Mouse (Mus musculus) cerebellum, postnatal 14 days (tissue): ENCODE measurements around the gene Wfdc5.
"Not testable (repeated sequence)": the region's sequence is repeated elsewhere in the genome, so short reads cannot be mapped to it uniquely, and the experiment has no call there.

Experiments used
- DNase-seq, 2 experiments: peaks; one replicate each; pipeline ENCODE4 v3.0.0; 2021; ENCODE audit warnings: mixed read lengths in 2 of 2

Gene Wfdc5

DNA sequence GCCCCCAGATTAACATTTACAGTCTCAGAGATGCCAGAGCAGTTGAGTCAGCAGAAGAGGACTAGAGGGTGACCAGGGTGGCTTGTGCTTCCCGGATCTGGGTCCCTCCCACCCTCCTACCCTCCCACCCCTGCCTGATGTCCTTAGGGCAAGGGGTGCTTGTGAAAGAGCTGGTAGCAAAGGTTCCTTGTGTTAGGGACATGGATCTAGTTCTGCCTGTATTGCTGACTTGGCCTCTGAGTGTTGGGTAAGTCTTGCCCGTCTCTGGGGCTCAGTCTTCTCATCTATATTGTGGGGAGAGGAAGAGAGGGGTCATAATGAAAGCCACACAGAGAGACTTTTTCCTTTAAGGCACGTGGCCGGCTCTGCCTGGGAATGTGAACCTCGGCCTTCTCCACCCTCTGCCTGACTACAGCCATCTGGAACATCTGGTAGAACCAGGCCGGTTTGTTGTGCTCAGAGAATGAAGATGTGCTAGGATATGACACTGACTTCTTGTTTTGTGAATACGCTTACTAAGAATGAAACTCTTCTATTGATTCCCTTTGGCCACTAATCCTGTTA, at the start of gene Wfdc5:
Wfdc5 (minus strand) TSS at position 51 of the 564 bp plus-strand sequence.
- no peak for DNase-seq

DNA sequence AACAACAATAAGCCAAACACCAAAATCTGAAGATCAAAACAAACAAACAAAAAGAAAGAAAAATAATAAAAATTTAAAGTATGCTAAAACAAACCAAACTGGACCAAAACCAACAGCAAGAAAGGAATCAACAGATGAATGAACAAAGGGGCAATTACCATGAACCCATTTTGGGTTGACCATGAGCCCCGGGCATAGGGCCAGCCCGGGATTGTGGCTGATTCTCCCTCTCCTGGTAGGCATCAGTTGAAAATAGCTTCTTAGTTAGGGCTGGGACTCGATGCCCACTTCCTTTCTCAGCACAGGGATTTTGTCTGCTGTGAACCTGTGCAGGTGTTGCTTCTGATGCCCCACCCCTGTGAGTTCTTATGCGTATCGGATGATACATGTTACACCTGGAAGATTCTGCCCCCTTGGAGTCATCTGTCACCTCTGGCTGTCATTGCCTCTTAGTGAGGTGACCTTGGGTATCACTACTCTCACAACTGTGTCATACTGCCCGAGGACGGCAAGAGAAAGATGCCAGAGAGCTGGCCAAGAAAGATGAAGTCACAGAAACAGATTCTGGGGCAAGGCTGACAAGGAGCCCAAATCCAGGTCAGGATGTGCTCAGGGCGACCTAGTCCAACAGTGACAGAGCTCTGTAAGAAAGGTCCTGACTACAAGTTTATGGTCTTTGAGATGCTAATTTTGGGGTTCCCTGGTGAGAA, 46.0 kb upstream of the Wfdc5 start:
- no peak for DNase-seq

DNA sequence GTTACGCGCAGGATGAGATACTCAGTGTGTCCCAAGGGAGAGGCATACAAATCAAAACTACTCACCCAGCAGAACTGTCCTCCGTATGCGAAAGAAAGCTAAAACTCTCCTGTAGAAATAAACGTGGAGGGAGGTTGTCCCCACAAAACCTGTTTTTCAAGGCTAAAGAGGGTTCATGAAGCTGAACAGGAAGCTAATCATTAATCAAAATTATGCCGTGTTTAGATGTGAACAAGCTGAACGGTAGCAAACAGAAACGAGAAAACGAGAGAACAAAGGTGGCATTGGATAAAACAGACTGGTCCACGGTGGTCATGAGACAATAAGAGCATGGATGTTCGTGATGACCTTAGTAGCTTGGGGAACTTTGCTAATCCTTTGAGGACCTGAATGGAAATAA, 39.0 kb upstream of the Wfdc5 start, which contains the start of gene Wfdc15b:
Wfdc15b (minus strand) TSS at position 139 of the 400 bp plus-strand sequence.
- no peak for DNase-seq

DNA sequence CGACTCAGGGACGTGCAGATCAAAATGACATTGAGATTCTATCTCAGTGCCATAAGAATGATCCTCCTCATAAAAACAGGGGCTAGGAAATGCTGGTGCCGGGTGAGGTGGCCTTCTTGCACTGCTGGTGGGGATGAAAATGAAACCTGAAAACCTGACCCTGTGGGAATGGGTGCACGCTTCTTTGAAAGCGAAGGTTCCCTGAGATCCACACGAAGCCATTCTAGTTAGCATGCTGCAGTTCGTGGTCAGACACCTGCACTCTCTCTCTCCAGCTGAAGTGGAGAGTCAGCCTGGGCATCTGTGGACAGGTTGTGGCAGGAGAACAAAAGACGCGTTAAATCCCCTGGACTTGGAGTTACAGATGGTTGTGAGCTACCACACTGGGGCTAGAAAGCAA, 36.8 kb upstream of the Wfdc5 start:
- DNase-seq = no peak

DNA sequence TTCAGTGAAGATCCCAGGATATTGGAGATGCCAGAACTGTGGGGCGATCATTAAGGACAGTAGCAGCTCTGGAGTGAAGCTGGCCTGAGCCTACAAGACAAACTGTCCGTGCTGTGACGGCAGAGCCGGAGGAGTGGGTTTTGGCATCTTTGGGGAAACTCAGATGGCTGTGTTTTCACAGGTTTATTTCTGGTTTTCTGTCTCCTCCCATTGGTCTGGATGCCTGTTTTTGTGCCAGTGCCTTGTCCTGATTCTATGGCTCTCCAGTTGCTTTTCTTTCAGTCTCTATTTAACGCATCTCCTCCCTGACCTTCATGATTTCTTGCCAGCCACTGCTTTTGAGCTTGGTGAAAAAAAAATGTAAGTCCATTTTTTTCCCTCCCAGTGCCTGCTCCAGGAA, 30.2 kb upstream of the Wfdc5 start:
- DNase-seq = no peak

DNA sequence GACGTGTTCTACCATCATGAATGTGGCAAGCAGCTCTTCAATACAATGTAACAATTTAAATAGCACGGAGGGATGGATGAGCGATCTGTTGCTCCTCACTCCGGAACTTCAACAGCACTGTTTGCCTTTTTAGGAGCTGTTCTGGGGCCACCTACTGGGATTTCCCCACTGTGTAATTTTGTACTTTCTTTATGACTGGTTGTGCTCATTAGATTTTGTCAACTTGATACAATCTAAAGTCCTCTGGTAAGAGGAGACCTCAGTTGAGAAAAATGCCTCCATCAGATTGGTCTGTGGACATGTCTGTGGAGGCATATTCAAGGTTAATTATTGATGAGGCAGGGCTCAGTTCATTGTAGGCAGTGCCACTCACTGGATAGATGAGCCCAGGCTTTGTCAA, 28.4 kb upstream of the Wfdc5 start:
- DNase-seq = no peak

DNA sequence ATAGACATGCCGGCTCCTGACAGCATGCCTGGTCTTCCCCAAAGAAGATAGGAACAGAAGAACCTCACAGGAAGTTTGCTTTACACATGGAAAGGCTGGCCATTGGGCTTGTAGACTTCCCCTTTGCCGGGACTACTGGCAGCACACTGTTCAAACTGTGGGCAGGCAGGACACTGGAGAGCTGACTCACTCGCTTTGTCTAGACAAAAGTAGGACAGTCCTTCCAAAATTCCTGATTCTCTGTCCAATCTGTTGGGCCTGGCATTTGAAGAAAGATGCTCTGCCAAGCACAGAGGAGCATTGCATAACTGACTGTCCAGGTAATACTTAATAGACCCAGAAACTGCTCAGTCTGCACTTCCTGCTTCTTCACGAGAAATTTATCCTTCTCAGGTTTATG, 24.1 kb upstream of the Wfdc5 start:
- peak; percentile 40 to 73 for DNase-seq

DNA sequence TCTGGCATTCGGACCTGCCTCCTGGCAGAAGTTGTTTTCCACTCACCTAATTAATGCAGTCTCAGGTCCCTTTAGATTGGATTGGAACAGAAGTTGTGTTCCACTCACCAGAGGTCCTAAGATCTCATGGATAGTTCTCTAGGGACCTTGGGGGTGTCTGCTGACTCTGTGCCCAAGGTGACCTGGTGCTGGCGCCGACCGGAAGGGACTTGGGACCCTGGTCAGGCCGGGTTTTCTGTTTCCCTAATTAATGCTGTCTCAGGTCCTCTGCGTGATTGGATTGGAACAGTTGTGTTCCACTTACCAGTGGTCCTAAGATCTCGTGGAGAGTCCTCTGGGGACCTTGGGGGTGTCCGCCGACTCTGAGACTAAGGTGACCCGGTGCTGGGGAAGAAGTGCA, 23.5 kb upstream of the Wfdc5 start:
- DNase-seq = not testable (repeated sequence)

DNA sequence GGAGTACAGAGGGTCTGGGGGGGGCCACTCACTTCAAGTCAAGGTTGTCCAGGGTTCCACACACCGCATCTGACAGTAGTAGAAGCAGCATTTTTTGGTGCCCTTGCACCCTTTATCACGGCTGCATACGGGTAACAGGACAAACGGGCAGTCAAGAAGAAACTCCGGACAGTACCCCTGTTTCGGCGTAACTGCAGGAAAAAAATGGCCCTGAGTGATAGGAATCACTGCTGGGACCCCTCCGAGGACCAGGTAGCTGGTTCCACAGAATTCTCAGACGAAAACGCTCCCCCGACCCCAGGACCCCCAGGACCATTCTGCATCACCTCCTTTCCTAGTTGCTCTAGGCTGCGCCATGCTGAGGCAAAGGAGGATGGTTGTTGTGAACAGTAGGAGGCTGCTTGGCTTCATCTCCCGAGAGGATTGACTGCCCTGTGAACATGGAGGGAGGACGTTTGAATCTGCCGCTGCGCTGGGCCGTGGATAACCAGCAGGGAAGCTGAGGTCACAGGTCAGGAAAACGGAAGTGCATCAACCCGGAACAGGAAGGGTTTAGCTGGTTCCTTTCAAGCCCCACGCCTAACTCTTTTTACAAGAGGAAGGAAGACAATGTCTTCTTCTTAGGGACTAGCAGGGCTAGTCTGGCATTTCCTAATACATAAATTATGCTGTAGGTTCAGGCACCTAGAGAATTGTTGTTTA, 17.2 kb upstream of the Wfdc5 start, which contains the start of gene Wfdc15a:
Wfdc15a (minus strand) TSS at position 505 of the 702 bp plus-strand sequence.
- DNase-seq = no peak

DNA sequence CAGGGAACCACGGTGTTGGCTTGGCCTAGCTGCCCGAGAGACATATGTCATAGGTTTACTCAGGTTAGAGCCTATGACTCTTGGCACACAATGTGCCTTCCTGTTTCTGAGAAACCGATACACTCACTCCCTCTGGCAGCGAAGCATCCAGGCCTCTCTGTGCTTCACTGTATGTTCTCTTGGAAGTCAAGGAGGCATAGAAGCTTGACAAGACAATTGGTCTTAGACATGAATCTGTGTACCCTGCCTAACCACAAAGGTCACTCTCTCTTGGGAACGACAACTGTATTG, 14.1 kb upstream of the Wfdc5 start:
- DNase-seq = no peak

DNA sequence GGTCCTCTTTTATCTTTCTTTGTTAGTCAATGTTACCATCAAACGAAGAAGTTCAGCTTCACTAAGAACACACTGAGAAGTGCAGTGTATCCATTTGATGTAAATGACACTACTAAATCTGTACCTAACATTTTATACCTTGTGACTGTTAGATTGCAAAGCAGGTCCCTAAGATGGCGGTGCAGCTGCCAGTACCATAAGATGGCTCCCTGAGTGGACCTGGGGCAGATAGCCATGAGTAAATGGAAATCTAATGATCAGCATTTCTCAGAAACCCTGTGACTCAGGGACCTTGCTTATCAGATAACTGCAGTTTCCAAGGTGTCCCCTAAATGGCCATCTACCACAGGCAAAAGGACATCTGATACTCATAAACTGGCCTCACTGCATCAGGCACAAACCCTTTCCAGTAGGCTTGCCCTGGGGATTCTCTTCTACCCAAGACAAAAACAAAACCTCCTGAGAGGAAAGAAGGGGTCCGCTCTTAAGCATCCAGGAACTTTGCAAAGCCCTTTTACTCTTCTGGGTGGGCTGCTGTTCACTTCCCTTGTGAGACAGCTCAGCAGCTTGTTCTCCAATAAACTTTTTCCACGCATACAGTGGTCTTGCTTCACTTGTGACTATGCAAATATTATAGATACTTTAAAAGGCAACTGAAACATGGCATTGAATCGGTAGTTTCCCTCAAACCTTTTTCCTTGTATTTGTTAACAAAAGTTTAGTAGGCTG, 13.6 kb upstream of the Wfdc5 start:
- no peak for DNase-seq

DNA sequence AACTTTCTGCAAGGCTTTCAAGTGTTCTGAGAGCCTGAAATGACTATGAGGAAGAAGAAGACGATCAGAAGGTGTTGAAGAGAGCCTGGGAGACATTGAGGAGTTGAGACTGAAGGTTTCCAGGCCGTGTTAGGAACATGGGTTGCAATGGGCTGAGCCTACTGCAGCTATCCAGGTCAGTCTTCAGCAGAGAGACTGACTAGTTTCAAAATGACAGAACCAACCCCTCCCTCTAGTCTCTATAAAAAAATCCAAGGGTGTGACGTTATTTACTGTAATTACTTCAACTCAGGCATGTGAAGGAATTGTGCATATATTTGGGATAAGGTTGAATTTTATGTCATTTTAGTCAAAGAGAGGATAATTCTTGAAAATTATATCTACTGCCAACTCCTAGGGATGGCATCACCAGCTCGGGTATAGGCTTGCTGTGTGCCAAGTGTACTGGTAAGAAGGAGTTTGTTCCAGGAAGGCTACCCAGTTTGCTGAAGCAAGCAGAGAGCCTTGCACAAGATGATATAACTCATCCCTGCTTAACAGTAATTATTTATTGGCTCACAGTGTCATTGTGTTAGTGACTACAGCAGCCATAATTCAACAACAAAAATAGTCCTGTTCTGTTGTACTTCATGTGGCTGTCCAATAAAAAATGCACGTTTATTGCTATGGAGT, 12.6 kb upstream of the Wfdc5 start:
- DNase-seq = no peak

DNA sequence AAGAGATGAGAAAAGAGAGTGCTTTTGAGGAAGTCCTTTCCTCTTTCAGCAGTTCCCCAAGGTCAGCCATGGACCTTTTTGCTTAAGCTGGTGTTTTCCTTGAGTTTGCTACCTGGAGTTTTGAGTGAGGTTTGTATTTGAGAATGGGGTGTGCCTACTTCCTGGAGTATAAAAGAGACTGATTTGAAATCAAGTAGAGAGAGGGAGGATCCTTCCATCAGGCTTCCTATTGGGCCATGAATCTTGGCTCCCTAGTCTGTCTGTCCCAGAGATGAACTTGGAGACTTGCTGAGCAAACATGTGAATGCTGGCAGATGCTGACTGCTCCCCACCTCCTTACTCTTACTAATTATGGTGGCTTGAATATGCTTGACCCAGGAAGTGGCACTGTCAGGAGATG, 9.7 kb upstream of the Wfdc5 start:
- no peak for DNase-seq

DNA sequence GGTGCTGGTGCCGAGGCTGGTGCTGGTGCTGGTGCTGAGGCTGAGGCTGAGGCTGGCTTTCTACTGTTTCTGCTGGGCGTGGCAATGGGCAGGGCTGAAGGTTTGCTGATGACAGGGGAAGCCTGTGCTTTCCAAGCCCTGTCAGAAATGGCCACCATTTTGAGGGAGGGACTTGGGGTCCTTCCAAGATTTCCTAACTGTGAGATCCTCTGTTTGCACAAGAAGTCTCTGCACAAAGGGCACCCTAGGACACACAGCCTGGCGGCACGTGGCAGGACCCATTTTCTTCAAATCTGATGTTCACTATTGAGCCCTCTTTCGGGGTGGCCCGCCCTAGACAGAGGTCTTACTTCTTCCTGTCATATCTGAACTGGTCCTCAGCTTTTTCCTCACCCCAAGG, 8.0 kb upstream of the Wfdc5 start, which contains the start of gene Wfdc12:
Wfdc12 (minus strand) TSS at position 33 of the 400 bp plus-strand sequence.
- no peak for DNase-seq

DNA sequence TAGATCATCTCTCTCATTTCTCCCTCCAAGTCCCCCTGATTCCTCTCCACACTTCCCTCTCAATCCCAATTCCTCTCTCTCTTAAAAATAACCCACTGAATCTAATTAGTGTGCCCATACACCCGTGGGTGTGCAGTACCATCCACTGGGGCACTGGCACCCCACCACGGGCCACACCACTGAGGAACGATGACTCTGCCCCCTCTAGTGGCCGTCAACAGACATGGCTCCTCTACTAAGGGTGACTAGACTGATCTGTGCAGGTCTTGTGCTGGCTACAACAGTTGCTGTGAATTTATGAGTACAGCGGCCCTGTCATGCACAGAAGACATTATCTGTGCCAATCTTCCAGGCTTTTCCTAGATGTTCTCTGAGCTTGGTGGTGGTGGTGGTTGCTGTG, 6.2 kb upstream of the Wfdc5 start:
- DNase-seq = no peak

DNA sequence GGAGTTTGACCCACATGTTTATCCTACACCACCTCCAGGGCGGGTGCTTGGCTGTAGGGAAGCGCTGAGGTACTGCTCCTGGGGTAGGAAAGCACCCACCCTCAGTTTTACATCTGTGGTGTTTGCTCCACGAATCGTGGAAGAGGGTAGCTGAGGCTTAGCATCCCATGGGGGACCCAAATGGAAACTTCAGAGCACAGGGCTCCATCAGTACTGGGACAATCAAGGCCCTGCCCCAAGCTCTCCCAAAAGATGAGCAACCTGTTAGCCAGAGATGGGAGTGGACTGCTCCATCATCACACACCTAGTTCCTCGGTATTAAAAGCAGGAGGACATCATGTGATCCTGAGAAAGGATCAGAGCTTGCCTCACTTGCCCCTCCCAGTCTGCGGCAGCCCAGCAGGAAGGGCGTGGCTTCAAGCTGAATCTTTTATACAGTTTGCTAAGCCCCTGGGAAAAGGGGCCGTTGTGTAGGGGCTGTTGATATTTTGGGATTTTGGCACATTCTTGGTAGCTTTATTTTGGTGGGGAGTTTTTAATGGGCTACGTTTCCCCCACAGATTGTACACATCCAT, 1.7 kb upstream of the Wfdc5 start:
- DNase-seq = no peak

DNA sequence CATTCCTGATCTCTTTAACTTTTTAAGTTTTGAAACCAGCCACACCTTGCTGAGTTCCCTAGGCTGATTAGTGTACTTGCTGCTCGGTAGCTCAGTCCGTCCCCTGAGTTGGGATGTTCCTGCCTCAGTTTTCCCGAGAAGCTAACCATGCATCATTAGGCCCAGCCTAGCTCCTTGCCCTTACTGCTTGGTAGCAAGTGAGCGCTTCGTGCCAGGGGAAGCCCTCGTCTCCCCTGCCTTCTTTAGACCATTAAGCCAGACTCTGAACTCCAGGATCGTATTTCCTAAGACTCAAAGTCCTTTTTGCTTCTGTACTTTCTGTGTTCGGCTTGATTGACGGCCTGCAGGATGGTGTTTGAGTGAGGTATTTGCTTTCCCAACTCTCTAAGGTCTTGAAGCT, 798 bp upstream of the Wfdc5 start:
- no peak for DNase-seq

DNA sequence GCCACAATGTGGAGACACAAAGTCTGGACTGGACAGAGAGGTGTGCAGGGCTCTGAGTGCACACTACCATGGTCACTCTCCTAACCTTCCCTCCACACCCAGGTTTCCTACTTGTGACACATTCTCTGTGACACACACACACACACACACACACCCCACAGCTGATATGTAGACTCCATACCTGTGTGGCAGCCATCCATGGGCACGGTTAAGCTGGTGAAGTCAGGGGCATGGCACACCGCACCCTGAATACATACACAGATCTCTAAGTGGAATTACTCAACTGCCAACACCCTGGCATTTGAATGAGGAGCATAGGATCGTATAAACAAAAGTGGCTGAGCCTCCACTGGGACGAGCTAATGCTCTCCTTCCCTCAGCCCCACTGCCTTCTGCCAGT, 1.8 kb downstream of the Wfdc5 start:
- DNase-seq = no peak

DNA sequence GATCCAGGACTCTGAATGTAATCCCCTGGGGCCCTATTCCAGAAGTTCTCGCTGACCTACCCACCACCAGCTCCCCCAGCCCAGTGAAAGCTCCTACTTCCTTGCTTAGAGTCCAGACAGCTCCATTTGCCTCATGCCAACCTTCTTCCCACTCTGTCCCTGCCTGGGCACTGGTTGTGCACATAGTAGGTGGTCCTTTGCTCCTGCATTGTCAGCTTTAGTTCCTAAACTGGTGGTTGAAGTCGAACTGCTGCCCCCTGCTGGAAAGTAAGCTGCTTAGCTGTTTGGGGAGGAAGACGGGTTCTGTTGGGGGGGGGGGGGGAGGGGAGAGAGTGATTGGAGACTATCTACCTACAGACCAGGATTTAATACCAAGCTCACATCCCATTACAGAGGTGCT, 2.4 kb downstream of the Wfdc5 start:
- DNase-seq = peak in 1 of 2 experiments; percentile 51

DNA sequence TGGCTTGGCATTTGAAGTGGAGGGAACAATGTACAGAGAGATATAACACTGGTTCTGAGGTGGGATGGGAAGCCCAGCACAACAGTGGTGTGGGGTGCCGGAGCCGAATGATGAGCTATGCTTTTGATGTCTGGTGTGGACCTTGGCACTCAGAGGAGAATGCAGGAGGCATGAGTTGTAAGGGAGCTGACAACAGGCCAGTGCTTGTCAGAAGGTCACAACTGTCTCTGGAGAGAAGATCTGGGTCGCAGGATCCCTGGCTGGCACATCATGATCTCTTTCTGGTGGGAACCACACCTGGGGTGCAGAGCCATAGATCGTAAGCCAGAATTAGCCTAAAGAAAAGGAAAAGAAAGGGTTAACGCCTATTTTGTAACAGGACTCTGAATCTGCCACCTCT, 4.7 kb downstream of the Wfdc5 start:
- no peak for DNase-seq

DNA sequence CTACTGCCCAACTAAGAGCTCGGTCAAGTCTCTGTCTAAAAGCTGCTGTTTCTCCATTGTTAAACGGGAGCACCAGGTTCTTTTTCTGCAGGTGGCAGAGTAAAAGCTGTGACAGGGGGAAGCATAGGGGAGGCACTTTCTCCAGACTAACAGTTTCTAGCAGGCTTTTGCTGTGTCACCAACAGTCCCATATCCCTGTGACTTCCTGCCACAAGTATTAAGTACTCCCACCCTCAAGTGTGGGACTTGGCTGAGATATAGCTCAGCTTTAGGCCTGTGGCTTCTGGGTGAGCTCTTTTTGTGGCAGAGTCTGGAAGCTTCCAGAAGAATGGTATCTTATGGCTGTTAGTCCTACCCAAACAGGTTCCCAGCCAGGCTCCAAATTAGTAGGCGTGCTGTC, 6.7 kb downstream of the Wfdc5 start:
- no peak for DNase-seq

DNA sequence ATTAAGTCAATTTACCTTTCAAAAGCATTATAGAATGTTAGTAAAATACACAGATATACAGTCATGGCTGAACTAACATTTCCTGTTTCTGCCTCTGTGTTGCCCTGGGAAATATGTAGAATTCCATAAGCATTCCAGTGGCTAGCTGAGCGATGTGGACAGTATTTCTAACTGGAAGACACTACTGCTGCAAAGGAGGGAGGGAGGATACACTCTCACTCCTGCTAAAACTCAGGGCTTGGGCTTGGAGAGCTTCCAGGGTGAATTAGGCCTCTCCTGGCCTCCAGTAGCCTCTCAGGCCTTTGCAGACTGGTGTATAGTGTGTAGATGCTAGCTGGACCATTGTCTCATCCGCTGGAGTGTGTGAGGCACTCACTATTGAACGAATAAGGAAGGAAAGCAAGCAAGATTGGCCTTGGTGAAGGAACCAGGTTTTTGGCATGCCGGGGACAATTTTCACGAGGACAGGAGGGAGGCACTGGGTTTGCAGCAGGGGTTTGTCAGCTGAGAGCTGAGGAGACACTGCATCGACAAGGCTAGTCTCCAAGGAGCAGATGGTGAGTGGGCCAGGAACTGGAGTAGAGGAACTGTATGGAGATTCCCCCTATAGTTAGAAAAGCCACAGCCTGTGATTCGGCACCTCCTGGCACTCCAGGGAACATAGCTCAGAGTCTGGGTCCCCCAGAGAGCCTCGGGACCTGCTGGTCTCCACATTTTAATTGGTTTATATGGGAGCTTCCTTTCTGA, 7.7 kb downstream of the Wfdc5 start:
- DNase-seq = peak; percentile 30 to 33
